Mouse (Mus musculus) heart, adult 2 months (tissue): Measurements from ENCODE around the gene Olfr160.

Source experiments
- CTCF ChIP-seq: fragments of 200-600 bp; IDR thresholded peaks from 2 replicates; pipeline ENCODE4 v1.8.1; 2022; ENCODE audit warnings: antibody characterized with exemption, mild to moderate bottlenecking, moderate library complexity
- EP300 ChIP-seq: fragments of 200-500 bp; IDR thresholded peaks from 2 replicates; pipeline ENCODE4 v1.6.1; 2011; ENCODE audit warnings: low read depth, low read length, control low read depth; ENCODE audit not compliant: insufficient read depth

GRCm38 (mm10) chr9:37664604-37665003, 51.4 kb downstream of the Olfr160 start:
- TF ChIP-seq CTCF, result no peak
- TF ChIP-seq EP300, result no peak
